Mouse (Mus musculus): ENCODE data around the gene Ctsq.
"Not testable (repeated sequence)": the region's sequence is repeated elsewhere in the genome, so short reads cannot be mapped to it uniquely, and the experiment has no call there.

Ctsq gene

DNA sequence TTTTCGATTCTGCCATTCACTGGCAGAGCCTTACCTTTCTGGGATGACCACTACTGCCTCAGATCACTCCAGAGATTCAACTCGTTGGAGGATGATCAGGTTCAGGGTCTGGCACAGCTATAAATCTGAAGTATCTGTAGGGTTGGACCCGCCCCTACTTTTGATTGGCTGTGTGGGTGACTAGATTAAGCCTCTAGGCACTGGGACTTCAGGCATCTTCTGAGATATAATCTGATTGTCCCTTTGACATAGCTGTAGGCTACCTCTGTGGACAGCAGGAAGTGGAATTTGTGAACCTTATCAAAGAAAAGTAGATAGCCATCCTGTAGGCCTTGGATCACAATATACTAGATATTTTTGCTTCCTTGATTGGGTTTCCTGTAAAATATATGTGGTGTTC is at the start of gene Ctsq:
Ctsq (minus strand) TSS at position 101 of the 400 bp plus-strand sequence.
- no peak for DNase-seq (ENCODE audit: low spot score)

DNA sequence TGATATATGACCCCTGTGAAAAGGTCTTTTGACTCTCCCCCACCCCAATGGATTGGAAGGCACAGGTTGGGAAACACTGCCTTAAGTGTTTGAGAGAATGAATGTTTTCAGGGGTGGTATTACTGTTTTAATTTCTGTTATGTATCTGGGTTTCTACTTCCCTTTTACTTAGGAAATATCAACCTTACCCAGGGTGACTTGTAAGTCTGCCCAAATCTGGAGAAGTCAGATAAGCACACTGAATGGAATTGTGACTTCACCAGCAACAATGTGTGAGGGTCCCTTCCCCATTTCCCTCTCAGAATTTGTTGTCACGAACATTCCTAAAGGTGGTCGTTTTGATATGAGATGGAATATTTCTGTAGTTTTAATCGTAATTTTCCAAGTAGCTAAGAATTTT is 17.6 kb downstream of the Ctsq start:
- DNase-seq (ENCODE audit: low spot score), result no peak

DNA sequence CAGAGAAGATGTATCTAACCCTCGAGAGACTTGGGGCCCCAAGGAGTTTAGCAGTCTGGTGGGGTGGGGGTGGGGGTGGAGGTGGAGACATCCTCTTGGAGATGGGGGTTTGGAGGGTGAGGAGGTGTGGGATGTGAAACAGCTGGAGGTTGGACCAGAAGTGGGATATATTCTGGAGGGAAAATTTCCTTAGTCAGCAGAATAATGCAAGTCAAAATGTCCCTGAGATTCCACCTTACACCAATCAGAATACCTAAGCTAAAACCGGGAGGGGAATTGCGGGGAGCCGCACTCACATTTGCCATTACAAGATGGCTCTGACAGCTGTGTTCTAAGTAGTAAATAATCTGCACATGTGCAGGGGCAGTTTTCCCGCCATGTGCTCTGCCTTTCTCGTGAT is 18.6 kb downstream of the Ctsq start:
- no peak for DNase-seq (ENCODE audit: low spot score)

DNA sequence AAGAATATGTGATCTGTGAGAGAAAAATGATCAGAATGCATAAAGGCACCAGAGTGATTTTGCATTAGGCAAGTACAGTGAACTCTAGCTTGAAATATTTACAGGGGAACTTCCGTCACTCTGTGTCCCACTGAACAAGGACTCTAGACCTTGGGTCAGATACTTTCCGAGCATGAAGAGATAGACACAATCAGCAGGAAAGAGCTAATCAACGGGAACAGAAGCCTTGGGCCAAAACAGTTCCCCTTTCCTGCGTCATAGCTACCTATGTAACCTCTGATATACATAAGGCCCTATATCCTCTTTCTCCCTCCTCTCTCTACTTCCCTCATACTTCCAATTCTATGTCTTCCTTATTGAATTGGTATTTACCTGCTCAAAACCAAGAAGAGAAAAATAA is 30.3 kb downstream of the Ctsq start:
- DNase-seq (ENCODE audit: low spot score), result no peak

DNA sequence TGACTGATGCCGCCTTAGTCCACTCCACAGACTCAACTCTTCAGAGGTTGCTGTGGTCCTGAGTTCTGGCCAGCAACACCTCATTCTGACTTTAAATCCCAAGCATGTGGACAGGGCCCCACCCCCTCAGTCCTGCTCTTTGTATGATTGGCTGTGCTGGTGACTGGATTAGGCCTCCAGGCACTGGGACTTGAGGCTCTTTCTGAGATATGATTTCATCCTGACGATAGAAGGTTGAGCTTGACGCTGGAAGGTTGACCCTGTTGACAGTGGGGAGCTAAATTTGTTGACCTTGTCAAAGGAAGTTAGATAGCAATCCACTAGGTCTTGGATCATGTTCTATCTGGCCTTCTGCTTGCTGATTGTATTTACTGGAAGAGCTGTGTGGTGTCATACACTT is 34.6 kb downstream of the Ctsq start, which contains the start of gene Ctsj:
Ctsj (minus strand) TSS at position 101 of the 400 bp plus-strand sequence.
- DNase-seq (ENCODE audit: low spot score), result no peak

DNA sequence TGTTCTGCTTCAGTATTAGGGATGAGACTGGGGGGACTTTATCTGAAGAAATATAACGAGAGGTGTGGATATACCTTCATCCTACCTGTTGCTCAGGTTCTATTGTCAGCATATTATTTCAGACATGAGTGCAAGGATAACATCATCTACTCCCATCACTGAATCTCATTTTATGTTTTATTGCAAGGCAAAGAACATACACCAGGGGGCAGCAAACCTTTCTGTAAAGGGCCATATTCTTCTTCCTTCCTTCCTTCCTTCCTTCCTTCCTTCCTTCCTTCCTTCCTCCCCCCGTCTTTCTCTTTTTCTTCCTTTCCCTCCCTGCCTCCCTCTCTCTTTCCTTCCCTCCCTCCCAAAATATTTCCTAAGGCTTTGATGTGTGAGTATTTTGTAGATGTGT is 42.8 kb downstream of the Ctsq start:
- no peak for DNase-seq (ENCODE audit: low spot score)

DNA sequence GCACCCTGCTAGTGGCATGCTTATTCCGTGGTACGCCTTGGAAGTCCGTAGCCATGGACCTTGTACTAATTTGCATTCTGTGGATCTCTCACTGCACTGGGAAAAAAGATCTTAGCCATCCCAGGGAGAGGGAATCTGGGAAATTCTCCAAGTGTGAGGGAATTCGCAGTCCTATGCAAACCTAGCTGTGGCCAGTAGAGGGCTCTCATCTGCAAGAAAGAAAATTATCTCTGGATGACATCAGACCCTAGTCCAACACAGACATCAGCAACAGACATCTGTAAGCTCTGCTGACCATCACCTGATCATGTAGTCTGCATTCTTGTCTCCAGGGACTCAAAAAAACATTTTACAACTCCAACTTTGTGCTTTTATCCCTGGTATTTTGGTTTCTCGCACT is 53.5 kb downstream of the Ctsq start:
- not testable (repeated sequence) for DNase-seq (ENCODE audit: low spot score)

Measured in layer of hippocampus, adult 9-10 months (tissue).